Mouse (Mus musculus): ENCODE data around the gene AW551984. TPM values are rescaled to one million over a fixed set of nuclear protein-coding genes. Genes with fewer than 3 reads are reported as not detected.

Gene AW551984
- polyA plus RNA-seq, 1 experiment from 2014 or later, result 63.0 TPM

GRCm38 (mm10) chr9:39602536-39603332, 1.5 kb downstream of the AW551984 start:
- Histone ChIP-seq H3K9ac (peak overlapping the region; percentile 64), H3K4me3 (peak overlapping the region; percentile 43), H3K4me2 (peak overlapping the region; percentile 75), H3K27me3 (0 out of 2 replicates have a peak, but pooled peaks cover 2% of the 10 kb centered on the region), H3K27ac (peak overlapping the region; percentile 78), H3K4me1 (replicated peaks) (peaks cover 13% of the 10 kb centered on the region), H3K9me3 (no peaks in the 10 kb centered on the region), H3K36me3 (no peaks in the 10 kb centered on the region)
- WGBS, result under 1% methylated on average over 19 of the region's 19 CpGs
- peak; percentile 95 for ATAC-seq (ENCODE audit: low FRiP score)

- no peaks in the 10 kb centered on the region for H3K27me3 ChIP-seq
- H3K27ac ChIP-seq, result no peak overlapping the region
- no peaks in the 10 kb centered on the region for H3K9me3 ChIP-seq
- ATAC-seq (ENCODE audit: low FRiP score), result no peak
- no peak overlapping the region for H3K9ac ChIP-seq
- WGBS, result 88% methylated on average over 5 of the region's 5 CpGs
- H3K36me3 ChIP-seq, result no peaks in the 10 kb centered on the region
- H3K4me2 ChIP-seq, result no peak overlapping the region
- no peaks in the 10 kb centered on the region for H3K4me1 ChIP-seq (replicated peaks)
- no peak overlapping the region for H3K4me3 ChIP-seq
Observed at GRCm38 (mm10) chr9:39577050-39577449, 27.2 kb downstream of the AW551984 start.

- H3K9ac ChIP-seq, result no peak within 1 kb of the TSS
- no peak within 1 kb of the TSS for H3K4me2 ChIP-seq
- no peak within 1 kb of the TSS for H3K27ac ChIP-seq
- H3K4me3 ChIP-seq, result no peak within 1 kb of the TSS
- no peaks in the 10 kb centered on the region for H3K36me3 ChIP-seq
- no peaks in the 10 kb centered on the region for H3K9me3 ChIP-seq
- no peaks in the 10 kb centered on the region for H3K4me1 ChIP-seq (replicated peaks)
- 79% methylated on average over 3 of the region's 3 CpGs for WGBS
- no peak for ATAC-seq (ENCODE audit: low FRiP score)
- H3K27me3 ChIP-seq, result no peaks in the 10 kb centered on the region
Observed at GRCm38 (mm10) chr9:39575469-39575868, 28.7 kb downstream of the AW551984 start, which contains the start of gene Olfr959. TSS of gene Olfr959 (minus strand) at chr9:39575569.

GRCm38 (mm10) chr9:39558349-39558647, 45.9 kb downstream of the AW551984 start:
- ATAC-seq (ENCODE audit: low FRiP score), result peak; percentile 26; the same call in 1 of the 2 replicates
- Histone ChIP-seq H3K27ac (peak overlapping the region; percentile 85), H3K27me3 (no peaks in the 10 kb centered on the region), H3K4me2 (no peak overlapping the region), H3K4me1 (replicated peaks) (peaks cover 10% of the 10 kb centered on the region), H3K9me3 (no peaks in the 10 kb centered on the region), H3K36me3 (no peaks in the 10 kb centered on the region), H3K4me3 (no peak overlapping the region), H3K9ac (no peak overlapping the region)

GRCm38 (mm10) chr9:39557529-39558348, 46.5 kb downstream of the AW551984 start:
- H3K36me3 ChIP-seq, result no peaks in the 10 kb centered on the region
- WGBS, result 35% methylated on average over 3 of the region's 3 CpGs
- ATAC-seq (ENCODE audit: low FRiP score), result peak; percentile 95
- peaks cover 10% of the 10 kb centered on the region for H3K4me1 ChIP-seq (replicated peaks)
- peak overlapping the region; percentile 85 for H3K27ac ChIP-seq
- 0 out of 2 replicates have a peak overlapping the region, but pooled peaks have one; percentile 13 for H3K4me2 ChIP-seq
- no peak overlapping the region; the same call in 1 of the 2 replicates for H3K9ac ChIP-seq
- H3K4me3 ChIP-seq, result no peak overlapping the region
- no peaks in the 10 kb centered on the region for H3K9me3 ChIP-seq
- no peaks in the 10 kb centered on the region for H3K27me3 ChIP-seq

- H3K4me1 ChIP-seq (replicated peaks), result peaks cover 10% of the 10 kb centered on the region
- no peak for ATAC-seq (ENCODE audit: low FRiP score)
- H3K27me3 ChIP-seq, result no peaks in the 10 kb centered on the region
- H3K27ac ChIP-seq, result no peak within 1 kb of the TSS
- H3K4me2 ChIP-seq, result no peak within 1 kb of the TSS
- no peaks in the 10 kb centered on the region for H3K9me3 ChIP-seq
- WGBS, result 51% methylated on average over 2 of the region's 2 CpGs
- no peak within 1 kb of the TSS for H3K4me3 ChIP-seq
- no peaks in the 10 kb centered on the region for H3K36me3 ChIP-seq
- H3K9ac ChIP-seq, result no peak within 1 kb of the TSS
Observed at GRCm38 (mm10) chr9:39553946-39554345, 50.3 kb downstream of the AW551984 start, which contains the start of gene Olfr958. TSS of gene Olfr958 (minus strand) at chr9:39554054.

- Histone ChIP-seq H3K27me3 (no peaks in the 10 kb centered on the region), H3K4me1 (replicated peaks) (no peaks in the 10 kb centered on the region), H3K27ac (no peak overlapping the region), H3K4me2 (no peak overlapping the region), H3K9me3 (no peaks in the 10 kb centered on the region), H3K9ac (no peak overlapping the region), H3K4me3 (no peak overlapping the region), H3K36me3 (no peaks in the 10 kb centered on the region)
- ATAC-seq (ENCODE audit: low FRiP score), result no peak
- WGBS, result 80% methylated on average over 5 of the region's 5 CpGs
Observed at GRCm38 (mm10) chr9:39550806-39551205, 53.4 kb downstream of the AW551984 start.

Other genes with a start within 250 kb of the AW551984 start
- not detected in 2 replicates for gene Olfr951, start 217.0 kb downstream of the AW551984 start, polyA plus RNA-seq (2015; fragmentation: Nextera tagmentation; extraction: Ambion mirVana)
- not detected in 2 replicates for gene Olfr952, start 177.3 kb downstream of the AW551984 start, polyA plus RNA-seq (2015; fragmentation: Nextera tagmentation; extraction: Ambion mirVana)
- gene Olfr954, start 147.7 kb downstream of the AW551984 start, polyA plus RNA-seq (2015; fragmentation: Nextera tagmentation; extraction: Ambion mirVana), result not detected in 2 replicates
- not detected in 2 replicates for gene Olfr955, start 132.5 kb downstream of the AW551984 start, polyA plus RNA-seq (2015; fragmentation: Nextera tagmentation; extraction: Ambion mirVana)
- not detected in 2 replicates for gene Olfr44, start 110.4 kb downstream of the AW551984 start, polyA plus RNA-seq (2015; fragmentation: Nextera tagmentation; extraction: Ambion mirVana)
- gene Olfr957, start 88.6 kb downstream of the AW551984 start, polyA plus RNA-seq (2015; fragmentation: Nextera tagmentation; extraction: Ambion mirVana), result not detected in 2 replicates
- gene Olfr958, start 50.3 kb downstream of the AW551984 start, polyA plus RNA-seq (2015; fragmentation: Nextera tagmentation; extraction: Ambion mirVana), result not detected in 2 replicates
- gene Olfr959, start 28.8 kb downstream of the AW551984 start, polyA plus RNA-seq (2015; fragmentation: Nextera tagmentation; extraction: Ambion mirVana), result not detected in 2 replicates
- gene Olfr148, start 6.3 kb upstream of the AW551984 start, polyA plus RNA-seq (2015; fragmentation: Nextera tagmentation; extraction: Ambion mirVana), result not detected in 2 replicates
- gene Olfr960, start 17.0 kb upstream of the AW551984 start, polyA plus RNA-seq (2015; fragmentation: Nextera tagmentation; extraction: Ambion mirVana), result not detected in 2 replicates
- gene Olfr961, start 40.7 kb upstream of the AW551984 start, polyA plus RNA-seq (2015; fragmentation: Nextera tagmentation; extraction: Ambion mirVana), result not detected in 2 replicates
- gene Olfr963, start 62.8 kb upstream of the AW551984 start, polyA plus RNA-seq (2015; fragmentation: Nextera tagmentation; extraction: Ambion mirVana), result not detected in 2 replicates
- not detected in 2 replicates for gene Olfr149, start 102.7 kb upstream of the AW551984 start, polyA plus RNA-seq (2015; fragmentation: Nextera tagmentation; extraction: Ambion mirVana)
- not detected in 2 replicates for gene Olfr965, start 107.0 kb upstream of the AW551984 start, polyA plus RNA-seq (2015; fragmentation: Nextera tagmentation; extraction: Ambion mirVana)
- gene Olfr150, start 126.6 kb upstream of the AW551984 start, polyA plus RNA-seq (2015; fragmentation: Nextera tagmentation; extraction: Ambion mirVana), result not detected in 2 replicates
- not detected in 2 replicates for gene Olfr967, start 141.8 kb upstream of the AW551984 start, polyA plus RNA-seq (2015; fragmentation: Nextera tagmentation; extraction: Ambion mirVana)
- gene Olfr968, start 178.8 kb upstream of the AW551984 start, polyA plus RNA-seq (2015; fragmentation: Nextera tagmentation; extraction: Ambion mirVana), result not detected in 2 replicates
- not detected in 2 replicates for gene Olfr969, start 186.5 kb upstream of the AW551984 start, polyA plus RNA-seq (2015; fragmentation: Nextera tagmentation; extraction: Ambion mirVana)
- gene Olfr970, start 204.5 kb upstream of the AW551984 start, polyA plus RNA-seq (2015; fragmentation: Nextera tagmentation; extraction: Ambion mirVana), result not detected in 2 replicates
- gene Olfr971, start 232.5 kb upstream of the AW551984 start, polyA plus RNA-seq (2015; fragmentation: Nextera tagmentation; extraction: Ambion mirVana), result not detected in 2 replicates

All from hindbrain, embryonic 13.5 days (tissue).